Mouse (Mus musculus): ENCODE measurements around the gene 9430015G10Rik.

DNA sequence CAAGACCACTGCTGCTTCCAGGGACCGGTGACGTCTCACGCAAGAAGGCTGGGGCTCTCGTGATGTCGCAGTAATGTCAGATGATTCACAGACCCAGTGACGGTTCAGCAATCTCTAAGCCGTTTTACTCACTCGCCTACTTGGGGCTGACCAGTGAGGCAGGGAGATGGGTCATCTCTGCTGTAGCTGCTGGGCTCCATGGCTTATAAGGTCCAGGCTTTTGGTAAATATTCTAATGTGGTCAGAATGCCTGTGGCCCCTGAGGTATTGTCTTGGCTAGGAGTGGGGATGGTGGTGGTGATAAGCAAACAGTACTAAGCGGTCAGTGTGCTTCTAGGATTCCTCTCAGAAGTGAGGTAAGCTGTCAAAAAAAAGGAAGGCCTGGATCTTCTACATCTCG is 21.2 kb downstream of the 9430015G10Rik start:
- TF ChIP-seq CTCF (IDR thresholded peaks at IDR 0.05; ENCODE audit: extremely low read depth, insufficient read depth, insufficient read length, insufficient replicate concordance): no peak
- no peak for TF ChIP-seq POLR2A (IDR thresholded peaks at IDR 0.05; ENCODE audit: low read depth, low read length)

All from spleen, adult 2 months (tissue).